Mouse (Mus musculus) gastrocnemius, postnatal 25 days (tissue): ENCODE data around the gene Lrrc28. TPM values are rescaled to one million over a fixed set of nuclear protein-coding genes. Genes with fewer than 3 reads are reported as not detected.
"Not testable (repeated sequence)": the region's sequence is repeated elsewhere in the genome, so short reads cannot be mapped to it uniquely, and the experiment has no call there.

ENCODE experiments used
- DNase-seq: peaks from one replicate; pipeline ENCODE4 v3.0.0; 2022
- total RNA-seq, 2 experiments: library from RNA; stranded (reverse); gene quantifications; 1 replicate in 1 of 2; 2 replicates in 1 of 2; pipeline ENCODE4 v1.2.3; 2021

The Lrrc28 gene
- total RNA-seq, 2 experiments from 2014 or later = 19.2 to 25.1 TPM

- DNase-seq = no peak
These were observed 115.7 kb downstream of the Lrrc28 start for GRCm38 (mm10) chr7:67529381-67529780.

DNA sequence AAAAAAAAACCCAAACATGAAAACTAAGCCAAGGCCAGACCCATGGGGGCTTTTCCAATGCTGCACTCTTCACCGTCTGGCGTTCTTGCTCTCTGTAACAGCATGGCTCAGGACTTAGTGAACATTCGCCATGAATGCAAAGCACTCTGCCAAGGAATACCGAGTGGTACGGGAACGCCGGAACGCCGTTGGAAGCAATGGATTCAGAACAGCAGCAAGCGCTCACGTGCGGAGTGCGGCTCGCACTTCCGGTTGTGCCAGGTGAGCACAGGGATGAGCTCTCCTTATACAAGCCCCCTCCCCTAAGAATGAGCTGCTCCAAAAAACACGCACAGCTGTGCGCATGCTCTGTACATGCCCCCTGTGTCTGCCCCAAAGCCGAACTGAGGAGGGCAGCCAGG, 116.2 kb downstream of the Lrrc28 start:
- no peak for DNase-seq

DNA sequence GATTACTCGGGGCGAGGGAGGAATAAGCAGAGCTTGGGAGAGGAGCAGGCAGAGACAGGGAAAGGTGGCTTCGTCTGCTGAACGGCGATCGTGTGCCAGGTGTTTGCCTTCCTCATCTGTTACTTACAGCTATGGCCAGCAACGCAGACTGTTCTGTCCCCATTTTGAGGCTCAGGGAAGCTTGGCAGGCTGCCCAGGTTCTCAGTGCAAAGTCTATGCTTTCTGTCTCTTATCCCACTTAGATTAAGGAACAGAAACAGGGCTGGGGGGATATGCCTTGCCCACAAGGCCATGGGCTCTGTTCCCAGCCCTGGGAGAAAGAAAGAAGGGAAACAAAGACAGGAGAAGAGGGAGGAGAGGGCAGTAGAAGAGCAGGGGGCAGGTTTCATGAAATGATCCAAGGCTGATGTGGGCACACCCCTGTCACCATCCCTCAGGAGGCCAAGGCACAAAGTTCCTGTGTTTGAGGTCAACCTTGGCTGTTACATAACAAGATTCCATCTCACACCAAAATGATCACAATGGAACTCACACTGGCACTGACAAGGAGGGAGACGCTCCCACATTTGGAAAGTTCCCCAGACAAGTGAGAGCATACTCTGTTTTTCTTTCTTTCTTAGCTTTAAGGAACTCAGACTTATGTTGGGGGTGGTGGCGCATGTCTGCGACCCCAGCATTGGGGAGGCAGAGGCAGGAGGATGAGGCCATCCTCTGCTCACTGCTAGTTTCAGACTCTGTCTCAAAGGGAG, 116.8 kb downstream of the Lrrc28 start:
- peak; percentile 31 for DNase-seq

DNA sequence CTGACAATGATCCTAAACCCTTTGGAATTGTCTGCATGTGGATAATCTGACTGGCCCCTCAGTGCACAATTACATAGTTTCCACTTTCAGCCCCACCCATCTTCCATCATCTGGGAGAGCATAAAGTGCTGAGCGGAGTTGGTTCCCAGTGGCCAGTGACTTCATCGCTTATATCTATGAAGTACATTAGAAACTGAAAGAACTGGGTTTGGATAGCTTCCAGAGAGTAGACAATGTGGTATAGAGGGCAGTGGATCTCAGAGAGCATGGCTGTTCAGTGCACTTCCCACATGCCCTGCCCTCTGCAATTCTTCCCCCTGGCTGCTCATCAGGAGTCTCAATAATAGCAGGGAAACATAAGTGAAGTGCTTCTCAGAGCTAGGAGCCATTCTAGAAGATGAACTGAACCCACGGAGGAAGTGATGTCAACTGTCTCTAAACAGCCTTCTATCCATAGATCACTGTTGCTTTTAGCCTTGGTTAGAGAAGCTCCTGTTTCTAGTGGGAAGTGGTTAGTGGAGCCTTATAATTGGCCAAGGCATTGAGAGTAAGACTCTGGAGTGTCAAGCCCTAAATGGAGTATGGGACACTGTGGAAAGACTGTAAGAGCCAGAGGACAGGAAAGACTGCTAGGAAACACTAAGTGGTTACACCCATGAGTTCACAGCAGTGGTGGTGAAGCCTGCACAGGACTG, 119.0 kb downstream of the Lrrc28 start:
- DNase-seq = no peak

- not testable (repeated sequence) for DNase-seq
These were observed 121.0 kb downstream of the Lrrc28 start for GRCm38 (mm10) chr7:67524069-67524468.

GRCm38 (mm10) chr7:67523400-67523799, 121.7 kb downstream of the Lrrc28 start:
- DNase-seq = no peak

- not testable (repeated sequence) for DNase-seq
These were observed 123.3 kb downstream of the Lrrc28 start for GRCm38 (mm10) chr7:67521731-67522130.

DNA sequence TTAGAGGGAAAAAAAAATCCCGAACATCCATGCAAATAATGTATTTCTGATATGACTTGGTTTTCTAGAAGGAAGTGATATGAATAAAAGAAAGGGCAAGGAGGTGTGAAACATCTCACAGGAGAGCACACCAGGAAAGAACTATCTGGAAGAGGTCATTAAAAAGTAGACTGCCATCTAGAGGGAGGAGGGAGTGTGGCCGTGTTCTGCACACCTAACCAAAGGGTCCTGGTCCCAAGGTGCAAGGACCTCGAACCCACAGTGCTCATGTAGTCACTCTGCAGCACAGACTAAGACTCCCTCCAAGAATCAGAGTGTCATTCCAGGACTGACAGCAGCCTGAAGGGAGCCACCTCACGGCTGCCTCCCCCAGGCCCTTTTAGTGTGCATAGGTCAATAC, 124.1 kb downstream of the Lrrc28 start:
- no peak for DNase-seq

- no peak for DNase-seq
These were observed 125.1 kb downstream of the Lrrc28 start for GRCm38 (mm10) chr7:67520001-67520400.

- no peak for DNase-seq
These were observed 129.4 kb downstream of the Lrrc28 start for GRCm38 (mm10) chr7:67515621-67516020.

GRCm38 (mm10) chr7:67514893-67515292, 130.2 kb downstream of the Lrrc28 start:
- peak; percentile 52 for DNase-seq

- DNase-seq = peak; percentile 74
These were observed 130.7 kb downstream of the Lrrc28 start for GRCm38 (mm10) chr7:67514380-67514779.

DNA sequence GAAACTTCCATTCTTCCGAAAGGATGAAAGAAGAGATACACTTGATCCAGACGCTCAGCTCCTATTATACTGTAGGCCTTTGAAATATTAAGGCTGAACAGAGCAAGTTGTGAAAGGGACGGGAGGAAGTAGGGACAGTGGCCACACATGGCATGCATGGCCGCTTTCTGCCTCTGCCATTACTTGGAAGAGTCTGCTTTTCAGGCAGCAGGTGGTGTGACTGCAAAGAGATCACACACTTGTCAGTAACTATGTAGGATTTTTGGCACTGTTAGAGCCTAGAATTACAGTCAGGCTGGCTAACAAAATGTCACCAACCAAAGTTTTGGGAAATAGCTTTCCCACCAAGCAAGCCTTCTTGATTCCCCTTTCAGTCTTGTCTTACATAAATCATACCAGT, 131.4 kb downstream of the Lrrc28 start:
- DNase-seq = no peak

DNA sequence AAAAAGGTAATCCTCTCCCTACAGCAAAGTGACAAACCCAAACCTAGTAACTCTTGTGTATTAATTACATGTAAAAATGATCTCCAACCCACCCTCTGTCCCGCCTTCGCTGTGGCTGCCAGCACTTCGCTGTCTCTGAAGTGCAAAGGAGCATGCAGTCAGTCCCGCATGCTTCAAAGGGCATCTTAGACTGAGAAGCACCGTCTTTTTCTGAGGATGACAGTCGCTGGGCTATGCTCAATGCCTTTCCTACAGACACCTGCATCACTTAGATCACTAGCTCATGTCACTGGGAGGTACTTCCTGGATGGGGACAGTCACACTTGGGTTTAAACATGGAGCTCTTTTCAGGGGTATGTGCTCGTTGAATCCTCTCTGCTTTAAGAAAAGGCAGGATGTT, 133.5 kb downstream of the Lrrc28 start:
- DNase-seq = no peak

GRCm38 (mm10) chr7:67503281-67504010, 141.6 kb downstream of the Lrrc28 start:
- DNase-seq = no peak

DNA sequence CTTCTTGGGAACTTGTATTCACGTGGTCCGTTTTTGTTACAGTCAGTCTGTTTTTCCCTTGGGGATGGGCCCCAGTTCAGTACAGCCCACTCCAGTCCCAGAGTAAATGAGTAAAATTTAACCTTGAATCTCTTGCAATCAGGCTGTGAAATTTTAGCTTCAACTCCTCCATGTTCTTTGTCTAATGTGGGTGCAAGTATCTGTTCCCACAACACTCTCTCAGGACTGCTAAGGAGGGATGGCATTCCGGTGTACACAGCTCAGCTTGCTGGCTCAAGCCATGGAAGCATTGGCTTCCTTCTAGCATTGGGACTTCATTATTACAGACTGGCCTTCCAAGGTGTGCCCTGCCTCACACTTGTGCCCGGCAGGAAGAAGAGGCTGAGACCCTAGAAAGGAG, 142.4 kb downstream of the Lrrc28 start:
- DNase-seq = no peak

- DNase-seq = no peak
These were observed 144.2 kb downstream of the Lrrc28 start for GRCm38 (mm10) chr7:67500878-67501277.

- DNase-seq = no peak
These were observed 144.8 kb downstream of the Lrrc28 start for GRCm38 (mm10) chr7:67500076-67500828.

DNA sequence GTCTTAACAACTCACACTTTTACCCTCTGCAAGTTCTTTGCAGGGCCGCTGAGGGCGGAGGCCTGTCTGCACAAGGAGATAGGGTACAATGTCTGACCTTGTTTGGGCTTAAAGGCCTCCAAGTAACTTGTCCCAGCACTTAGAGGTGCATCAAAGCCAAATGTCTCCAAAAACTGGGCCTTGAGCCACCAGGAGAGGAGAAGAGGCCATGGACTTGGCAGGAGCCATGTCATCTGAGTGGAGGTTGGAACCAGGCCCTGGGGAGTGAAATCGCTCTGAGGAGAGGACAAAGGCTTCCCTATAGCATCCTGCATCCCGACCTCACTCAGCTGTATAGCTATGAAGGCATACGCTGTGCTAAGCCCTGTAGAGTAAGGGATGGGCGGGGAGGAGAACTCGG, 145.6 kb downstream of the Lrrc28 start:
- peak; percentile 86 for DNase-seq

DNA sequence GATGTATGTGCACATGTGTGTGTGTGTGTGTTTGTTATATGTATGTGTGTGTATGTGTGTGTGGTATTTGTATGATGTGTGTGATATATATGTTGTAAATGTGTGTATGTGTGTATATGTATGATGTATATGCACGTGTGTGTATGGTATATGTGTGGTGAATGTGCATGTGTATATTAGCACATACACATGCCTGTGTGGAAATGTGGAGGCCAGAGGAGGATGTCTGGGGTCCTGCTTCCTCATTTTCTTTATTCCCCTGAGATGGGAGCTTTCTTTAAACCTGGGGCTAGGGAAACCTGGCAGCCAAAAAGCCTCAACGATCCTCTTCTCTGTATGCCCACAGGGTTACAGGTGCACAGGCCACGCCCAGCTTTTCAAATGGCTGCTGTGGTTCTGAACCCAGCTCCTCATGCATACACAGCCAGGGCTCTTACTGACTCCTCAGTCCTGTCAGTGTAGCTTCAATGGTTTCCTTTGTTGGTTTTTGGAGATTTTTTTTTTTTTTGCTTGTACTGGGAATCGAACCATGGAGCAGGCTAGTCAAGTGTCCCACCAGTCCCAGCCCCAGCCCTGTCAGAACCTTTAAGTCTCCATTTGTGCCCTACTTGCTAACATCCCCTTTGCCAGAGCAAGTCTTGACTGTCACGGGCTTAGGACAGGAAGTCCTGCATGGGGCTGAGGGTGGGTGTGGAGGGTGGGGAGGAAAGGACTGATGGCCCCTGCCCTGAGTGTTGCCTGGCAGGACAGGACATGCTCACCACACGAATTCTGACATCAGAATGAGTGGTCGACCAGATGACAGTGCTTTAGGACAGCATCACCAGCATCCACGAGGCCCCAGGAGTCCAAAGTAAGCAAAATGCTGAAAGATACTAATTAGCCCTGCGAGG, 151.0 kb downstream of the Lrrc28 start:
- no peak for DNase-seq

DNA sequence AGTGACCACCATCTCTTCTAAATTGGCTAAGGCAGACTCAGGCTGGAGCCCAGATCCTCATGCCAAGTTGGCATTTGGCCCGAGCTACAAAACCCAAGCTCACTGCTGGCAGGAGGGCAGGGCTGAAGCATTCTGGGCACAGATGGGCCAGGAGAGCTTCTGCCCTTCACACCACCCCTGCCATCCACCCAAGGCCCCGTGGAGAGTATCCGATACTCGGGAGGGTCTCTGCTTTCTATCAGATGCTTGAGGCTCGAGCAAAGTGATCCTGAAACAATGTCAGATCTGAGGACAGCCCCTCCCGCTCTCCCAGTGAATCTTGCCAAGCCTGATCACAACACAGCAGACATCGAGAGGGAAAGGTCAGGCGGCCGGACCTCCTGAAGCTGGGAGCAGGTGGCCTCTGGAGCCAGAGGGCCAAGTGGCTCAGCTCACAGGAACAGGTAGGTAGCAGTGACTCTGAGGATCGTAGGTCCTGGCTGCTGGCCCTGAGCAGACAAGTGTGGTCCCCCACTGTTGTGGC, 157.1 kb downstream of the Lrrc28 start:
- peak; percentile 81 for DNase-seq
